Mouse (Mus musculus) spleen, postnatal 14 days (tissue): ENCODE data around the gene Ddx24.
A peak's percentile ranks its signal among the peaks of the same experiment; 100 is the strongest.

Experiments used
- DNase-seq, 2 experiments: peaks; one replicate each; pipeline ENCODE4 v3.0.0; 2021 to 2022; ENCODE audit warnings: low spot score in 2 of 2

Ddx24 gene

DNA sequence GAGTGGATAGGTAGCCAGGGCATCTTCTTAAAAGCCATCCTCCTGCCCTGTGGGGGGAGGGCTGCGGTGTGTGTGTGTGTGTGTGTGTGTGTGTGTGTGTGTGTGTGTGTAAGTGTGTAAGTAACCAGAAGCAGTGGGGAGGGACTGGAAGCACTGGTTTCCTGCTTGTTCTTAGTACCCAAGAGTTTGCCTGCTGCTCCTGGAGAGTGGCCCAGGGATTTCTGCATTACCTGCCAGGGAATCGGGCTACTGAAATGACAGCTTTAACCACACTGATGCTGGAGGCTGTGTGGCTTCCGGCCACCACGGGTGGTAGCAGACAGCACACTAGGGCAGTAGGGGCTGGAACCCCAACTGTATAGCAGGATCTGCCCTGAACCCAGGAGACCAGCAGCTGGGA lies 35.6 kb downstream of the Ddx24 start:
- no peak for DNase-seq

GRCm38 (mm10) chr12:103389348-103389727 lies 36.3 kb downstream of the Ddx24 start:
- no peak for DNase-seq

DNA sequence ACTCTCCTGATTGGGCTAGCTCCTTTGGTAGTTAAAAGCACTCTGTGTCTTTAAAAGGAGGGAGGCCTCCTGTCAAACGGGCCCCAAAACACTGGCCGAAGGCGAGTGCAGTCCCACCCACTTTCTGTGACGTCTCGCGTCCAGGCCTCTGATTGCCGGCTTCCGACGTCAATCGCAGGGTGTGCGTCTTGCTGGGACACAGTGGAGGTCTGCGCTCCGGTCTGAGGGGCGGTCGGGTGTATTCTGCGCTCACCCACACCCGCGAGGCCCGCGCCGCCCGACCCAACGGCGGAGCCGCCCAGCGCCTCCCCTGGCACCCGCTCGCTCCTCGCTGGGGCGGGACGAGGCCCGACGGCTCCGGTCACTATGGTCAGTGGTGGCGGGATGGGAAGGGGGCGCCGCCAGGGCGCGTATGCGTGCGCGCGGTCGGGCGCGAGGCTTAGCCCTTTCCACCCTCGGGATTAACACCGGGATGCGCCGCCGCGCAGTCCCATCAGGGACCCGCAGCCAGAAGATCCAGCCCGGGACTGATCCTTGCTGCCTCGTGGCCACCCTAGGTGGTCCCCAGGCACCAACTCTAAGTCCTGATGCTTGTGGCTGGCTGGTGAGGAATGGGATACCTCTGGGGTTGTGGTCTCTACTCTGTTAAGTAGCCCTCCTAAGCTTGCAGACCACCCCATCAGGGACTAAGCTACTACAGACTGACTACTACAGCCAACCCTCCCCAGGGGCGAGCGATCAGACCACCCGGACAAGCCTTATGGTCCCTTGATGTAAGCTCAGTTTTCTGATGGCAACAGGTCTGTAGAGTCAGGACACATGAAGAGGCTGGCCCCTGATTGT lies 36.9 kb downstream of the Ddx24 start, which contains the start of gene Otub2:
Gene Otub2, plus strand, starts transcription at position 178 of the 843 bp plus-strand sequence.
- DNase-seq = peak; percentile 90 to 94

DNA sequence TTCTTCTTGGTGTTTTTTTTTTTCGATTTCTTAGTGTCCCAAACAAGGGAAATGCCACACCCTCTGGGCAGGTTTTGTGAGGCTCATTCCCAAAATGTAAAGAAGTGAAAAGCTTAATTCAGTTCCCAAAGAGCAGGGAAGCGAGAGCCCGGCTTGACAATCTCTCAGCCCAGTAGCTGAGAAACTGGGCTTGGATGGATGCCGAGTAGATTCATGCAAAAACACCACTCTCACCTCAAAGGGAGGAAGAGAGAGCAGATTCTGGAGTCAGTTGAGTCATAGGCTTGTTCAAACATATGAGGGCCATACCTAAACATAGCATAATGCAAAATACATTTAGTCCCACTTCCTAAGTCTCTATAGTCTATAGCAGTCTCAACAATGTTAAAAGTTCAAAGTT lies 45.4 kb downstream of the Ddx24 start:
- no peak for DNase-seq

GRCm38 (mm10) chr12:103376774-103377173 lies 48.9 kb downstream of the Ddx24 start:
- DNase-seq = no peak

- no peak for DNase-seq
These were observed 49.5 kb downstream of the Ddx24 start for GRCm38 (mm10) chr12:103376124-103376523.

GRCm38 (mm10) chr12:103373530-103374236 lies 51.9 kb downstream of the Ddx24 start:
- no peak for DNase-seq

- DNase-seq = peak; percentile 32 to 59
These were observed 53.9 kb downstream of the Ddx24 start for GRCm38 (mm10) chr12:103371711-103372110.

DNA sequence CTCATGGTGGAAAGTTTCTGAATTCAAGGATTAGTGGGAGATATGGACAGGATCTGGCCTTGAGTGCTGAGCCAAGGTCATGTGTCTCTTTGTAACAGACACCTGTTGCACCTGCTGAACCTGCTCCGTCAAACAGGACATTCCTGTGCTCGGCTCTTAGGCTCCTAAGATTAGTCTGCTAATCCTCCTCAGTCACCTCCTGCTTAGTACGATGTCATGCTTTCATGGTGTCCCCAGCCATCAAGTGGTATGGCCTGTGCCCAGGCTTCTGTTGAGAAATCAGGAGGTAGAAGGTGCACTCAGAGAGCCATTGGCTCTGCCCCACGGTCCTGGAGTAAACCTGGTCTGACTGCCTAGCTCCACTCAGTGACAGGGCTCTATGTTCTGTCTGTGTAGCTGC lies 54.8 kb downstream of the Ddx24 start:
- DNase-seq = no peak

GRCm38 (mm10) chr12:103368777-103369176 lies 56.9 kb downstream of the Ddx24 start:
- DNase-seq = no peak

GRCm38 (mm10) chr12:103368326-103368669 lies 57.3 kb downstream of the Ddx24 start:
- DNase-seq = no peak

DNA sequence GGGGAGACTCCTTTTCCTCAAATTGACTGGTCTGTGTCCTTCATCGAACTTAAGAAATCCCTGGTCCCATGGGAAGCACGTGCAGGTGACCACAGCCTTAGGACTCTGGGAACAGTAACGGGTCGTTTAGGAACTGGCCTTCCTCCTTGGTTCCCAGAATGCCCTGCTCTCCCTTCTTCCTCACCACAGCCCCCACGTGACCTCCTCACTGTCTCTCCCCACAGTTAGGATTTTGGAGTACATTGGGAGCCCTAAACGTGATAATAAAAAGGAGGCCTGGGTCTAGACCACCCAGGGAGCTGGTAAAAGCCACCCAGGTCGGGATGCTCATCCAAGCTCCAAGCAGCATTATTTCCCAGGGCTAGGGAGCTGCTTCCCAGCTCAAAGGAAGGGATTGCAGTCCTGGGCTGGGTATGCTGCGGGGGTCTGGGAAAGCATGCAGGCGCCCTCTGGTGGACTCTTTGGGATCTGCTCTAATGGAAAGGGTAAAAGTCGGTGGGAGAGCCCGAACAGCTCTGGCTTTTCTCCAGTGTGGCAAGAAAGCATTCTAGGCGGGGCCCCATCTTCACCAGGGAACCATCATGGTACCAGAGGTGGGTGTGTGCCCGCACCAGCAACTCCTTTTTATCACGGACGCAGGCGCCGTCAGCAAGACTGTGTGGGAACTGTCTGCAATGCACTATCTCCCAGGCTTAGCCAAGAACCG lies 57.9 kb downstream of the Ddx24 start:
- peak; percentile 44 to 69 for DNase-seq

DNA sequence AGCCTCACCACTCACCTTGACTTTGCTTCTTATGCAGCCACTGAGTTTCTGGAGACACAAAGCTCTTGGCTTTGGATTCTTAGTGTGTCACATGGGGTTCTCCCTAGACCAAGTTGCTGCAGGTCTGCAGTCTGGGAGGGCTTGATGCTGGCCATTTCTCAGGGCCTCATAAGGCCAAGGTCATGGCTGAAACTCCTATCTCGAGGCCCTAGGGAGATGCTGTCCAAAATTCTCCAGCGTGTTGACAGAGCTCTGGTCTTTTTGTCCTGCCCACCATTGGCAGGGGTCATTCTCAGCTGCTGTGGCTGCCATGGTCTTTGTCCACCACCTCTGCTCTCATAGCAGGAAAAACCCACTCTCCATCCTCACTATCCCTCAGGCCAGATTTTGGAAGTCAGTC lies 58.5 kb downstream of the Ddx24 start:
- no peak for DNase-seq

DNA sequence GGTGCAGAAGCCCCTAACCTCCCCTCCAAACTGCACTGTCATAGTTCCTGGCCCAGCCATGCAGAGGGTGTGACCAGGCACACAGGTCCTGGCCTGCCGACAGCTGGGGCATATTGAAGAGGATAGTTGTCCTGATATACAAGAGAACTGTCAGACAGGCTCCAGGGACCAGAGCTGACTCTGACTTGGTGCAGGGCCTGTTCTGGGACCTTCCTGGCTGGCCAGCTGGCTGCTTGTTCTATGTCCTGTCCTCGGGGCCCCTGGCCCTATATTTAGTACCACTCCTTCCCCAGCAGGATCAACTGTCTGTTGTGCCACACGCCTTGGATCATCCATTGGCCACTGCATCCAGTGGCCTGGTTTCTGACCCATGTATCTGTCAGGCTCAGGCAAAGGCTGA lies 63.3 kb downstream of the Ddx24 start:
- DNase-seq = no peak

DNA sequence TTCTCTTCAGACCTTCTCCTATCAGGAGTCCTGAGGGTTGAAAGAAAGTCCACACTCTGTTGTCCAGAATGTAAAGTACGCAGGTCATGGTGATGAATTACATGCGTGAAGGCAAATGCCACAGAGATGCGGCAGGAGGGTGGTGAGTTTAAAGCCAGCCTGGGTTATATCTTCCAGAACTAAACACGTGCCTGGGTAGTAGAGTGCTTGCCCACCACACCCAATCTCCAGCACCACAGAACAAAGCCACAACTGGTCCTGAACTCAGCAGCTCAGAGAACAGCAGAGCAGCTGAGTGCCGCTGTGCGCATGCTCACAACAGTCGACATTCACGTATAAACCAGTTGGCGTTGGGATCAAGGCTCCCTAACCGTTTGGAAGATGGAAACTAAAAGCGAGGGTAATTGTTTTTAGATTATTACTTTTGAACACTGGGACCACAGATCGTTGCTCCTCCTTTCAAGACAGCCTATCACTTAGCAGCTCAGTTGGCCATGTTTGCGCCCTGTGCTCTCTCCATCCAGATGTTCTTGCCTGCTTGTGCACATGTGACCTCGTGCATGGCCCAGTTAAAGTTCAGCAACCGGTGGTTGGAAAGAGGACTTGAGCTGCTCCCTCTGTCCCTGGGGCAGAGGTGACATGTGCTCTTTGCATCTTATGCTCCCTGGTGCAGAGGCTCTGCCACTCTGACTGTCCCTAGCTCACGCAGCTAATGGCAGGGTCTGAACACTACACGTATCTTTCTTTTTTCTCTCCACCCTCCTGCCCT lies 63.9 kb downstream of the Ddx24 start:
- DNase-seq = no peak

DNA sequence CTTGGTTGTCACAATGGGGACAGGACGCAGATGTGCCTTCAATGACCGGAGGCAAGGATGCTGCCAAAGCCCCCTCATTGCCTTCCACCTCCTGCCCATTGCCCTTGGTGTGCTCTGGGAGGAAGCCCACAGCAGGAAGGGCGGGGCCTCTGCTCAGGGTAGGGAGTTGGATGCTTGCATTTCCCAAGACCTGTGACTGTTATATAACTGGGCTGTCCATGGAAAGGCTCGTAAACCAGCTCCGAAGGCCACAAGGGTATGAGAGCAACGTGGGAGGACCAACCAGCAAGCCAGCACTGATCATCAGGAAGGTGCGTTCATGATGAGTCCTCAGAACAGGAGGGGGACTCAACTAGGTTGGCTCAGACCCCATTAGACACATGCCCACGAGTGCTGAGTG lies 64.8 kb downstream of the Ddx24 start:
- no peak for DNase-seq

DNA sequence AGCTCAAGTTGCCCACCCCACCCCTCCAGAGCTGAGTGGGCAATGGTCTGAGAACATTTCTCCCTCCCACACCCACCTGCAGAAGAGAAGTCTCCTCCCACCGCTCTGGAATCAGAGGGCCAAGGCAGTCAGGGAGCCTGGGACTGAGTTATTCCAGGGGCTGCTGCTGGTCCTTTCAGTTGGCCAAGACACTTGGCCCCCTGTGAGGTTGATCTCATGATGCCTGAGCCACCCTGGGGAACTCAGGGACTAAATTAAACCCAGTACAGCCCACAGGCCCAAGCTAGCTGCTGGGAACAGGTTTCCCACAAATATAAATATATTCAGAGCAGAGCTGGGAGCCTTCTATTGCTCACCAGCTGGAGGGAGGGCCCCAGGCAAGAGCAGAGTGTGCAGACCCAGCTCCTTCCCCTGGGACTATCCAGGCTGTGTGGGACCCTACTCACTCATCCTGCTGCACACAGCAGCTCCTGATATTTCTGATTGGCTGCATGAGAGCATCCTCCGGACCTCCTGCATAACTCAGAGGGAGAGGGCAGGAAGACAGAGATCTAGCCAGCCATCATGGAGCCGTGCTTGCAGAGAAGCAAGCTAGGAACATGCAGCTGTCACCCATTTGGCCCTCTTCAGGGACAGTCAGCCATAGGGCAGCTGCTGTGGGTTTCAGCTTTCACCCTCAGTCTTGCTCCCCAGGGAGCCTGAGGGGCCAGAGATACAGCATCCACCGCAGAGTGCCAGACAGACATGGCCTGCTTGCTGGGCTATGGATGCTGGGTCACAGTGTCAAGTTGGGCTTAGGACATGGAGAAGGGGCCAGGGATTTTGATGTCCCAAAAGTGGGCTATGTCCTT lies 66.5 kb downstream of the Ddx24 start:
- DNase-seq = no peak

DNA sequence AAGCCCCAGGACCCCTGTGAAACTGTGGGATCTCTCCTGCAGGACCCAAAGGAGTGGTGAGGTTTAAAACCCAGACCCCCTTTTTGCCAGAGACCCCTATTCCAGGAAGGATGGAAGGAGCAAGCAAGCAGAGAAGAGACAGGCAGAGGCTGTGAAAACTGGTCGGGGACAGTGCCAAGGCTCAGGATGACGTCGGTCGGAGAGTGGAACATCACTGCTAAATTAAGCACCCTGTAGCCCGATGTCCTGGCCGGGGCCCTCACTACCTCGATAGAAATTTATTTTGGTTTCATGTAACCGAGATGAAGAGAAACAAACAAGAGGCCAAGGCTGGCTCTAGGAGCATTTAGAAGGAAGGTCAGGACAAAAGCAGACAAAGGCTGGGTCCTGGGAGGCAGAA lies 67.4 kb downstream of the Ddx24 start:
- no peak for DNase-seq
